ENCODE assay signal across 7 mouse cellular contexts in genomic region chr11:120065291-120065690, GRCm38 (mm10). TPM values are rescaled to one million over a fixed set of nuclear protein-coding genes. Genes with fewer than 3 reads are reported as not detected.
A peak's percentile ranks its signal among the peaks of the same experiment; 100 is the strongest.
DNase-seq lines count a peak whose midpoint lies in the region; ATAC-seq and TF ChIP-seq lines count a peak whose summit lies in the region.

No protein-coding gene starts in this region.

- peaks cover 61% of the 10 kb centered on the region for H3K36me3 ChIP-seq in forebrain, postnatal 0 days (ENCODE audit: insufficient read depth)
- H3K36me3 ChIP-seq in intestine, postnatal 0 days (ENCODE audit: control insufficient read depth, insufficient read depth), result peaks cover 43% of the 10 kb centered on the region; the same call in 1 of the 2 replicates
- H3K36me3 ChIP-seq in lung, embryonic 14.5 days (ENCODE audit: insufficient read depth), result peaks cover 69% of the 10 kb centered on the region
- peaks cover 2% of the 10 kb centered on the region; the same call in 1 of the 2 replicates for H3K36me3 ChIP-seq in spleen, adult 2 months (ENCODE audit: control insufficient read depth, insufficient read depth, low read length)

- H3K9ac ChIP-seq in forebrain, postnatal 0 days, result no peak overlapping the region
- H3K9ac ChIP-seq in intestine, postnatal 0 days (ENCODE audit: low read depth, low read length), result no peak overlapping the region
- no peak overlapping the region for H3K9ac ChIP-seq in lung, embryonic 14.5 days

- no peak overlapping the region for H3K4me2 ChIP-seq in forebrain, postnatal 0 days (ENCODE audit: low read depth)
- H3K4me2 ChIP-seq in intestine, postnatal 0 days (replicated peaks; ENCODE audit: low read depth), result no peak overlapping the region
- H3K4me2 ChIP-seq in lung, embryonic 14.5 days, result no peak overlapping the region

- no peaks in the 10 kb centered on the region for H3K27me3 ChIP-seq in forebrain, postnatal 0 days (ENCODE audit: insufficient read depth, low read length)
- H3K27me3 ChIP-seq in intestine, postnatal 0 days (replicated peaks; ENCODE audit: control insufficient read depth, insufficient read depth, low read length), result no peaks in the 10 kb centered on the region
- no peaks in the 10 kb centered on the region for H3K27me3 ChIP-seq in lung, embryonic 14.5 days (ENCODE audit: insufficient read depth, low read length)
- H3K27me3 ChIP-seq in spleen, adult 2 months (ENCODE audit: control insufficient read depth, insufficient read depth, low read length), result no peaks in the 10 kb centered on the region

- 21% methylated on average over 10 of the region's 10 CpGs for WGBS in bone marrow, adult 2 months
- WGBS in forebrain, postnatal 0 days, result 25% methylated on average over 10 of the region's 10 CpGs
- WGBS in intestine, postnatal 0 days, result 36% methylated on average over 10 of the region's 10 CpGs
- 36% methylated on average over 10 of the region's 10 CpGs for WGBS in lung, embryonic 14.5 days
- WGBS in spleen, adult 2 months, result 35% methylated on average over 10 of the region's 10 CpGs

- peak overlapping the region; percentile 38 for H3K4me3 ChIP-seq in bone marrow, adult 2 months (replicated peaks; ENCODE audit: control insufficient read depth, low read depth, low read length)
- H3K4me3 ChIP-seq in forebrain, postnatal 0 days (ENCODE audit: low read depth, low read length), result no peak overlapping the region
- H3K4me3 ChIP-seq in intestine, postnatal 0 days (ENCODE audit: low read depth, low read length), result no peak overlapping the region
- no peak overlapping the region for H3K4me3 ChIP-seq in lung, embryonic 14.5 days (ENCODE audit: low read depth, low read length)
- H3K4me3 ChIP-seq in spleen, adult 2 months (ENCODE audit: extremely low read depth, insufficient read depth, insufficient read length), result no peak overlapping the region

- ATAC-seq in forebrain, postnatal 0 days, result peak; percentile 44; the same call in 1 of the 2 replicates
- ATAC-seq in intestine, postnatal 0 days, result peak; percentile 30; the same call in 1 of the 2 replicates
- ATAC-seq in lung, embryonic 14.5 days (ENCODE audit: insufficient read depth), result peak; percentile 22; the same call in 1 of the 2 replicates

- peak; percentile 55 to 79 for DNase-seq in urinary bladder, postnatal 4 days (ENCODE audit: low spot score in 2 of 2)
- DNase-seq in urinary bladder, postnatal 10 days (ENCODE audit: low spot score), result no peak
- DNase-seq in forebrain, postnatal 0 days, result peak; percentile 70
- DNase-seq in lung, embryonic 14.5 days, result peak; percentile 77
- DNase-seq in spleen, adult 2 months (ENCODE audit: low read depth in 1 of 2, low spot score in 2 of 2), result peak in 1 of 2 experiments; percentile 43

- no peaks in the 10 kb centered on the region for H3K9me3 ChIP-seq in forebrain, postnatal 0 days (ENCODE audit: low read length)
- H3K9me3 ChIP-seq in intestine, postnatal 0 days (ENCODE audit: control insufficient read depth), result no peaks in the 10 kb centered on the region
- no peaks in the 10 kb centered on the region for H3K9me3 ChIP-seq in lung, embryonic 14.5 days (ENCODE audit: low read depth, low read length)

- TF ChIP-seq CTCF in bone marrow, adult 2 months (IDR thresholded peaks at IDR 0.05; ENCODE audit: control insufficient read depth, insufficient read depth, low read length), result peak; percentile 70
- TF ChIP-seq CTCF in forebrain, postnatal 0 days (IDR thresholded peaks at IDR 0.05; ENCODE audit: low read depth), result peak; percentile 81
- TF ChIP-seq CTCF in intestine, postnatal 0 days (IDR thresholded peaks at IDR 0.05; ENCODE audit: low read depth), result peak; percentile 88
- peak; percentile 85 for TF ChIP-seq CTCF in lung, embryonic 14.5 days (IDR thresholded peaks at IDR 0.05; ENCODE audit: low read depth)
- TF ChIP-seq CTCF in spleen, adult 2 months (IDR thresholded peaks at IDR 0.05; ENCODE audit: extremely low read depth, insufficient read depth, insufficient read length, insufficient replicate concordance), result peak; percentile 76

- 0 out of 2 replicates have a peak, but pooled peaks have one; percentile 29 for TF ChIP-seq POLR2A in bone marrow, adult 2 months (IDR thresholded peaks at IDR 0.05; ENCODE audit: borderline replicate concordance, control insufficient read depth, low read depth, low read length)
- no peak for TF ChIP-seq POLR2A in spleen, adult 2 months (IDR thresholded peaks at IDR 0.05; ENCODE audit: low read depth, low read length)

- peak overlapping the region; percentile 93; the same call in 1 of the 2 replicates for H3K27ac ChIP-seq in bone marrow, adult 2 months (ENCODE audit: control insufficient read depth, insufficient read depth, low read depth, low read length, poor library complexity)
- no peak overlapping the region for H3K27ac ChIP-seq in forebrain, postnatal 0 days (ENCODE audit: low read depth, low read length)
- no peak overlapping the region for H3K27ac ChIP-seq in intestine, postnatal 0 days (ENCODE audit: low read depth, low read length)
- H3K27ac ChIP-seq in lung, embryonic 14.5 days (ENCODE audit: low read depth), result no peak overlapping the region; the same call in 1 of the 2 replicates
- H3K27ac ChIP-seq in spleen, adult 2 months (ENCODE audit: insufficient read depth, low read length), result no peak overlapping the region

- peaks cover 9% of the 10 kb centered on the region for H3K4me1 ChIP-seq in bone marrow, adult 2 months (ENCODE audit: control insufficient read depth, insufficient read depth, low read length)
- H3K4me1 ChIP-seq in forebrain, postnatal 0 days (ENCODE audit: insufficient read depth), result no peaks in the 10 kb centered on the region
- H3K4me1 ChIP-seq in intestine, postnatal 0 days (replicated peaks; ENCODE audit: control insufficient read depth, insufficient read depth, low read length), result no peaks in the 10 kb centered on the region
- no peaks in the 10 kb centered on the region; the same call in 1 of the 2 replicates for H3K4me1 ChIP-seq in lung, embryonic 14.5 days (ENCODE audit: insufficient read depth)
- H3K4me1 ChIP-seq in spleen, adult 2 months (ENCODE audit: control insufficient read depth, insufficient read depth, insufficient read length), result no peaks in the 10 kb centered on the region; the same call in 1 of the 2 replicates

RNA-seq across cellular contexts. Expression of gene Aatk, which starts 18.3 kb away (rescaled TPM):
- polyA plus RNA-seq in bone marrow, adult 2 months (2011; ENCODE audit: insufficient read depth, insufficient read length, low replicate concordance, missing spikeins), result 8.4 and 15.7 TPM in 2 replicates
- total RNA-seq in forebrain, postnatal 0 days (2014; rRNA removed), result 104 and 110 TPM in 2 replicates
- polyA plus RNA-seq in forebrain, postnatal 0 days (2015; fragmentation: Nextera tagmentation; extraction: Ambion mirVana), result 27.3 and 31.7 TPM in 2 replicates
- 1.6 and 1.7 TPM in 2 replicates for polyA plus RNA-seq in intestine, postnatal 0 days (2015; fragmentation: Nextera tagmentation; extraction: Ambion mirVana)
- polyA plus RNA-seq in lung, embryonic 14.5 days (2014; fragmentation: Nextera tagmentation; extraction: Ambion mirVana), result 2.2 and 2.3 TPM in 2 replicates
- 7.4 and 9.1 TPM in 2 replicates for polyA plus RNA-seq in spleen, adult 2 months (2012; rRNA removed)

RNA-seq across cellular contexts. Expression of gene Cep131, which starts 21.3 kb away (rescaled TPM):
- 14.3 and 19.8 TPM in 2 replicates for polyA plus RNA-seq in bone marrow, adult 2 months (2011; ENCODE audit: insufficient read depth, insufficient read length, low replicate concordance, missing spikeins)
- total RNA-seq in forebrain, postnatal 0 days (2014; rRNA removed), result 18.3 and 21.4 TPM in 2 replicates
- 21.0 and 22.0 TPM in 2 replicates for polyA plus RNA-seq in forebrain, postnatal 0 days (2015; fragmentation: Nextera tagmentation; extraction: Ambion mirVana)
- 4.8 and 5.6 TPM in 2 replicates for polyA plus RNA-seq in intestine, postnatal 0 days (2015; fragmentation: Nextera tagmentation; extraction: Ambion mirVana)
- polyA plus RNA-seq in lung, embryonic 14.5 days (2014; fragmentation: Nextera tagmentation; extraction: Ambion mirVana), result 22.1 and 27.3 TPM in 2 replicates
- polyA plus RNA-seq in spleen, adult 2 months (2012; rRNA removed), result 4.5 and 7.5 TPM in 2 replicates

RNA-seq across cellular contexts. Expression of gene Tepsin, which starts 33.2 kb away (rescaled TPM):
- 8.6 and 24.6 TPM in 2 replicates for polyA plus RNA-seq in bone marrow, adult 2 months (2011; ENCODE audit: insufficient read depth, insufficient read length, low replicate concordance, missing spikeins)
- 19.0 and 25.8 TPM in 2 replicates for total RNA-seq in forebrain, postnatal 0 days (2014; rRNA removed)
- polyA plus RNA-seq in forebrain, postnatal 0 days (2015; fragmentation: Nextera tagmentation; extraction: Ambion mirVana), result 12.7 and 14.8 TPM in 2 replicates
- polyA plus RNA-seq in intestine, postnatal 0 days (2015; fragmentation: Nextera tagmentation; extraction: Ambion mirVana), result 13.5 and 15.1 TPM in 2 replicates
- 13.4 and 17.1 TPM in 2 replicates for polyA plus RNA-seq in lung, embryonic 14.5 days (2014; fragmentation: Nextera tagmentation; extraction: Ambion mirVana)
- polyA plus RNA-seq in spleen, adult 2 months (2012; rRNA removed), result 34.3 and 44.0 TPM in 2 replicates

RNA-seq across cellular contexts. Expression of gene Ndufaf8, which starts 33.4 kb away (rescaled TPM):
- polyA plus RNA-seq in bone marrow, adult 2 months (2011; ENCODE audit: insufficient read depth, insufficient read length, low replicate concordance, missing spikeins), result 27.6 and 30.1 TPM in 2 replicates
- 16.7 and 32.2 TPM in 2 replicates for total RNA-seq in forebrain, postnatal 0 days (2014; rRNA removed)
- polyA plus RNA-seq in forebrain, postnatal 0 days (2015; fragmentation: Nextera tagmentation; extraction: Ambion mirVana), result 58.1 and 74.8 TPM in 2 replicates
- 153 TPM in 2 replicates for polyA plus RNA-seq in intestine, postnatal 0 days (2015; fragmentation: Nextera tagmentation; extraction: Ambion mirVana)
- polyA plus RNA-seq in lung, embryonic 14.5 days (2014; fragmentation: Nextera tagmentation; extraction: Ambion mirVana), result 76.7 and 88.6 TPM in 2 replicates
- 31.0 and 33.8 TPM in 2 replicates for polyA plus RNA-seq in spleen, adult 2 months (2012; rRNA removed)
